Mouse (Mus musculus) splenic B cell, adult 2 months (primary cell): Measurements from ENCODE around the gene Gemin7.
"Not testable (repeated sequence)": the region's sequence is repeated elsewhere in the genome, so short reads cannot be mapped to it uniquely, and the experiment has no call there.

Experiments
- DNase-seq: peaks from one replicate; pipeline ENCODE4 v3.0.0-alpha.2; 2011; ENCODE audit warnings: low read depth, low spot score
- H3K27me3 ChIP-seq: 2 replicates; pipeline ENCODE4 v1.6.1; 2012; ENCODE audit warnings: mild to moderate bottlenecking, low read length, moderate library complexity, mixed read lengths; ENCODE audit not compliant: control insufficient read depth, poor library complexity, insufficient read depth, severe bottlenecking
- H3K36me3 ChIP-seq: 2 replicates; pipeline ENCODE4 v1.6.1; 2012; ENCODE audit warnings: mild to moderate bottlenecking, low read length, moderate library complexity, mixed read lengths; ENCODE audit not compliant: control insufficient read depth, poor library complexity, insufficient read depth, severe bottlenecking

Gemin7 gene

DNA sequence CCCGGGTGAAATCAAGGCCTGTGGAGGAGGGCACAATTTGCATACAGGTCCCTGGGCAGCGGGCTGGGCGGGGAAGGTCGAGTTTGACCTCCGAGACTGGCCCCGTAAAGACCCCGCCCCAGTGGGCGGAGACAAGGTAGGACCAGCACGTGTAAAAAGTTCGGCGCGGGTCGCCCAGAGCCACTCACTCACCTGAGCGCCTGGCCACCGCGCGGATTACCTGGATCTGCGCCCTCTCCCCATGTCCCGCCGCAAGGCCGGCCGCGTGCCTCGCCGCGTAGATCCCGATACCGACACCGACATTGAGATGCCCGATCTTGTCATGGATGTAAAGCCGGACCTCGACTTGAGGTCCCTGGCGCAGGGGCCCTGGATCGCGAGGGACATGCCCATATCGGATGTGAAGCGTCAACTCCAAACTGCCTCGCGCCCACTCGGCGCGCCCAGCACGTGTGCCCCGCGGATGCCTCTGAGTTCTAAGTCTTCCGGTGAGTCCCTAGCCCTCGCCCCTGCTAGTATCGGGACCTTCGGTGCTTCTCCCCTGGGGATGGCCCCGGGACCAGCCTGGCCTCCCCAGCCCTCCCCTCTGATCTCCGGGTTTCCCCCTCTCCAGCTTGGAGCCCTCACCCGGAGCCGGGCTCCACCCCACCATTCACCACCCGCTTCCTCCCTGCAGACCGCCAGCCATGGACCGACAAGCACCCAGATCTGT, at the start of gene Gemin7, which contains the start of gene Zfp296:
TSS of gene Gemin7 (minus strand) at position 455 of the 712 bp plus-strand sequence.
TSS of gene Zfp296 (plus strand) at position 147 of the 712 bp plus-strand sequence.
- Histone ChIP-seq H3K27me3 (no peaks in the 10 kb centered on the region), H3K36me3 (no peaks in the 10 kb centered on the region; the same call in 1 of the 2 replicates)
- peak; percentile 78 for DNase-seq

DNA sequence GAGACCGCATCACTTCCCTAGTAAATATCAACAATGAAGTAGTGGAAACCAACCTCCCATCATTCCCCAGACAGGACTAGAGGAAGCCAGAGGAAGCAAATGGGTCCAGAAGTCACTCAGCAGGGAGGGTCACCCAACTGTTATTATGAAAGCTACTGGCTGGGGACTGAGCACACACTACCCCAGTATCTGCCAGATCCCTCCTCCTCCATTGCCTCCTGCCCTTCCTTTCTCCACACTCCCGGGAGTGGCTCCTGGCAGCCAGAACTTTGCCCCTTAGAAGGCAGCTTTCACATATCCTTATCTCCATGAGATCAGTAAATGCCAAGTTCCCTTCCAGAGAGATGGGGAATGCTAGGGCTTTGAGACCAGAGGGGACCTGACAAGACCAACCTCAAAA, 46.0 kb upstream of the Gemin7 start:
- no peak for DNase-seq
- Histone ChIP-seq H3K36me3 (peaks cover 20% of the 10 kb centered on the region), H3K27me3 (no peaks in the 10 kb centered on the region; the same call in 1 of the 2 replicates)

DNA sequence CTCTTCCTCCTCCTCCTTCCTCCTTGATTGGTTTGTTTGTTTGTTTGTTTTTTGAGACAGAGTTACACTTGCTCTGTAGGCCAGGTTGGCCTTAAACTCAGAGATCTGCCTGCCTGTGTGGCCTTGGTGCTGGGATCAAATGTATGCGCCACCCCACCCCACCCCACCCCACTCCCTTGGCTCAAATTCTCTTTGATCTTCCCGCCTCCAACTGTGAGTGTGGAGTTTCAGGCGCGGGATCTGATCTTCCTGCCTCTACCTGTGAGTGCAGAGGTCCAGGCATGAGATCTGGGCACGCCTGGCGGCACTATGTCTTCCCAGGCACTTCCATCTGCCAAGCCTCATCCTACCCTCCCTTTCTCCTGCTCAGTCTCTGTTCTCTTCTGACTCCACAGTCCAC, 44.8 kb upstream of the Gemin7 start:
- Histone ChIP-seq H3K27me3 (no peaks in the 10 kb centered on the region; the same call in 1 of the 2 replicates), H3K36me3 (peaks cover 25% of the 10 kb centered on the region)
- no peak for DNase-seq

DNA sequence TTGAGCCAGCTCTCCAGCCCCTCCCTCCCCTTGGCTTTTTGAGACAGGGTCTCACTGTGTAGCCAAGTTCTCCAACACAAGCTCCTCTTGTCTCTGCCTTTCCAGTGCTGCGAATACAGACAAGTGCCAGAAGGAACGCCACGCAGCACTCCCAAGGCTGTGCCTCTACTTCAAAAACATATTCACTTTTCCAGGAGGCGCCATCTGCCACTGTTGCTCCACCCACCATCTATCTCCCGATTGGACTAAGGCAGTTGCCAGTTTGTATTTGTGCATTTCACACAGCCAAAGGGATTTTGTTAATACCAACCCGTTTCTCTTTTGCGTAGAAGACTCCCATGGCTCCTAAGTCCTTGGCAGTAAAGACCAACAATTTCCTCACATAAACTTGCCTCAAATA, 43.4 kb upstream of the Gemin7 start:
- Histone ChIP-seq H3K36me3 (peaks cover 24% of the 10 kb centered on the region), H3K27me3 (no peaks in the 10 kb centered on the region; the same call in 1 of the 2 replicates)
- no peak for DNase-seq

DNA sequence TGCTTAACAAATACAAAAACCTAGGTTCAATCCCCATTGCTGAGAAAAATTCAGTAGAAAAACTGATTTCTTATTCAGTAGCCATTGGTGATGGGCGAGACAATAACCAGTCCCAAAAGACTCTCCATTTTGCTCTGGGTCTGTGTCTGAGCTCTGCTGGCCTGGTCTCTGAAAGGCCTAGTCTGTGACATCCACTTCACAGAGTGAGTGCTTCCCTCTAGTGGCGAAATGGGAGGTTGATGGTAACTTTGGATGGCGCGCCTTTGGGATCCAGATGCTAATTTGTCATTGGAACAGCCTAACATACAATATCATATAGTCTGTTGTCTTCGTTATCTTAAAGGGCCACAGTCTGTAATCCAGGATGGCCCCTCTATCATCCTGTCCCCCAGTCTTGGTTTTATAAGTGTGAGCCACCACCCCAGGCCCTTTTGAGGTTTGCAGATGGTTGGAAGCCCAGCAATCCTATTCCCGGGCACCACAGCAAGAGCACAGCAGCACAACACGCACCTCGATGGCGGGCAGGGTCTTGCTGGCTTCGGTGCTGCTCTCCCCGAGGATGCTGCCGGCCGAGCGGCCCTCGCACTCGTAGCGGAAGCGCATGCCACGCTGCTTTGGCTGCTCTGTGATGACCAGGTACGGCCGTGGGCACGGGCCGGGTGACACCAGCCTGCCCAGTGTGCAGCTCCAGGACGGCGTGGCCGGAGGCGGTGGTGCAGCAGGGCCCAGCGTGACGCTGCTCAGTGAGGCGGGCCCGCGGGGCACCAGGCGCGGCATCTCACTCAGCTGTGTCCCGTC, 41.8 kb upstream of the Gemin7 start:
- Histone ChIP-seq H3K27me3 (no peaks in the 10 kb centered on the region; the same call in 1 of the 2 replicates), H3K36me3 (peaks cover 23% of the 10 kb centered on the region)
- peak; percentile 85 for DNase-seq

DNA sequence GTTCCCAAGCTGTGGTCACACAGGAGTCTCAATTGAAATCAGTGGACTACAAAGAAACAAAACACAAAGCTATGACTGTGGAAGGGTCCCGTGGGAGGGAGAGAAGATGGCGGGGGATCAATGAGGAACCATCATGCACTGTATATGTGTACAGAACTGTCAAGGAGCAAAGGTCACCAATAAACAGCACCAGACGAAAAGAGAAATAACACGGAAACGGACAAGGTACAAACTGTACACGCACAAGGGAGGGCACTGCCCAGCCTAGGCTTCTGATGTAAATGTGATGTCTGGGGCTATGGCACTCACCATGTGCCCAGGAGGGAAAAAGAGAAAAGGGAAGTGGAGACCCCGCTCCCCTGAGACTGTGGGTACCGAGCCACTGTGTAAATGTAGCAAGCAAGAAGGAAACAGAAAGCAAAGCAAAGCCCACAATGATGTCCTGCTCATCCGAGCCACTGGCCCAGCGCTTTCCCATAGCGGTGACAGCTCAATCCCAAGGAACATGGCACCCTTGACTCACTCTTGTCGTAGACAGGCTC, 37.7 kb upstream of the Gemin7 start:
- H3K36me3 ChIP-seq = peaks cover 36% of the 10 kb centered on the region
- DNase-seq = peak; percentile 82
- no peaks in the 10 kb centered on the region for H3K27me3 ChIP-seq

DNA sequence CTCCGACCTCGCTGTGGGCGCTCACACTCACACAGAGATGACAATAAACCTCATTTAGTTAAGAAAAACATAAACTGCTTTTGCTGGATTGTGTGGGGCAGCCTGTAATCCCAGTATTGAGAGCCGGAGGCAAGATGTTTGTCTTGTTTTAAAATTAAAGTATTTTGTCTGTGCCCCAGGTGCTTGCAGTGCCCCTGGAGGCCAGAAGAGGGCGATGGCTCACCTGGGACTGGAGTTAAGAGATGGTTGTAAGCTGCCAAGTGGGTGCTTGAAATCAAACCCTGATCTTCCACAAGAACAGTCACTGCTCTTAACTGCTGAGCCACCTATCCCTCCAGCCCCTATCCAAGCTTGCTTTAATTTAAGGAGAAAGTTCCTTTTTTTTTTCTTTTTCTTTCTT, 33.6 kb upstream of the Gemin7 start:
- H3K27me3 ChIP-seq = no peaks in the 10 kb centered on the region
- H3K36me3 ChIP-seq = peaks cover 36% of the 10 kb centered on the region
- DNase-seq = no peak

DNA sequence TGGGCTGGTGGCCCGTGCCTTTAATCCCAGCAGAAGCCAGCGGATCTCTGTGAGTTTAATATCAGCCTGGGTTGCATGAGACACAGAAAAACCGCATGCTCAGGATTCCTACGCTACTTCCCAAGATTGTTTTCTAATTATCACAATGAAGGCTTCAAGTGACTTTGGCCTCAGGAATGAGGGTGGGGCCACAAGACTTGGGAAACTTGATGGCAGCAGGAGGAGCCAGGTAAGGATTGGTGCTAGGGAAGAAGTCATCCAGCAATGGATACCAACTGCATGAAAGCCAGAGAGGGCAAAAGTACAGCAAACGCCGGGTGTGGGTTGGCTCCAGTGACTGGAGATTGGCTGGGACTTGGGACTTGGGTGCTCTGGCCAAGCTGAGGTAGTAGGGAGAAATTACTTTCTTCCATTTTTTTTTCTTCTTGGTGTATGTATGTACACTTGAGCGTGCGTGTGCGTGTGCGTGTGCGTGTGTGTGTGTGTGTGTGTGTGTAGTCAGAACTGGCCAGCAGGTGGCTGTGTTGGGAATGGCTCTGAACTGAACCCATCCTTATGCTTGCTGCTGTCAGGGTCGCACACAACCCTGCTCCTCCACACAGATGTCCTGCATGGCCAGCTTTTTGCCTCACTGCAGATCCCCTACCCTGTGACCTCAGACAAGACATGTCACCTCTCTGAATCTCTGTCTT, 32.4 kb upstream of the Gemin7 start:
- no peaks in the 10 kb centered on the region for H3K27me3 ChIP-seq
- DNase-seq = no peak
- peaks cover 32% of the 10 kb centered on the region for H3K36me3 ChIP-seq

DNA sequence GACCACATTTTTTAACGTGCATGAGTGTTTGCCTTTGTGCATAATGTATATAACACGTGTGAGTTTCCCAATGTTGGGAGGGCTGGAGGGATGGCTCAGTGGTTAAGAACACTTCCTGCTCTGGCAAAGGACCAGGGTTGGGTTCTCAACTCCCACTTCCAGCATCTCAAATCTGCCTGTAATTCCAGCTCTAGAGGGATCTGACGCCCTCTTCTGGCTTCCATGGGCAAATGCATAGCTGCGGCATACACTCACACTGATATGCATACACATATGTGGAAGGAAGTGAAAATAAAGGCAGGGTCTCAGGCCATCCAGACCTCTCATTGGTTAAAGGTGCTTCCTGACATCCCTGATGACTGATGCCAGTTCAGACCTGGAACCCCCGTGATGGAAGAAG, 29.9 kb upstream of the Gemin7 start:
- no peak for DNase-seq
- Histone ChIP-seq H3K36me3 (peaks cover 22% of the 10 kb centered on the region), H3K27me3 (no peaks in the 10 kb centered on the region)

DNA sequence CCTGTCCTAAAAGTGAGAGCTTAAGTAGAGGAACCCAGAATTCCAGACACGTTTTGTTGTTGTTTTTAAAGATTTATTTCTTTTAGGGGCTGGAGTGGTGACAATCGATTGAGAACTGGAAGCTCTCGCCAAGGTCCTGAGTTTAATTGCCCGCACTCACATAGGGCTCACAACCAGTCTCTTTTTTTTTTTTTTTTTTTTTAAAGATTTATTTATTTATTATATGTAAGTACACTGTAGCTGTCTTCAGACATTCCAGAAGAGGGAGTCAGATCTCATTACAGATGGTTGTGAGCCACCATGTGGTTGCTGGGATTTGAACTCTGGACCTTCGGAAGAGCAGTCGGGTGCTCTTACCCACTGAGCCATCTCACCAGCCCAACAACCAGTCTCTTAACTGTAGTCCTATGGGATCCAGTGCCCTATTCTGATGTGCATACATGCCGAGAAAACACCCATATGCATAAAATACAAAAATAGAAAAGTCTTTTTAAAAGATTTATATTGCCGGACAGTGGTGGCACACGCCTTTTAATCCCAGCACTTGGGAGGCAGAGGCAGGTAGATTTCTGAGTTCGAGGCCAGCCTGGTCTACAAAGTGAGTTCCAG, 27.3 kb upstream of the Gemin7 start:
- not testable (repeated sequence) for H3K27me3 ChIP-seq, DNase-seq
- H3K36me3 ChIP-seq = peaks cover 12% of the 10 kb centered on the region

DNA sequence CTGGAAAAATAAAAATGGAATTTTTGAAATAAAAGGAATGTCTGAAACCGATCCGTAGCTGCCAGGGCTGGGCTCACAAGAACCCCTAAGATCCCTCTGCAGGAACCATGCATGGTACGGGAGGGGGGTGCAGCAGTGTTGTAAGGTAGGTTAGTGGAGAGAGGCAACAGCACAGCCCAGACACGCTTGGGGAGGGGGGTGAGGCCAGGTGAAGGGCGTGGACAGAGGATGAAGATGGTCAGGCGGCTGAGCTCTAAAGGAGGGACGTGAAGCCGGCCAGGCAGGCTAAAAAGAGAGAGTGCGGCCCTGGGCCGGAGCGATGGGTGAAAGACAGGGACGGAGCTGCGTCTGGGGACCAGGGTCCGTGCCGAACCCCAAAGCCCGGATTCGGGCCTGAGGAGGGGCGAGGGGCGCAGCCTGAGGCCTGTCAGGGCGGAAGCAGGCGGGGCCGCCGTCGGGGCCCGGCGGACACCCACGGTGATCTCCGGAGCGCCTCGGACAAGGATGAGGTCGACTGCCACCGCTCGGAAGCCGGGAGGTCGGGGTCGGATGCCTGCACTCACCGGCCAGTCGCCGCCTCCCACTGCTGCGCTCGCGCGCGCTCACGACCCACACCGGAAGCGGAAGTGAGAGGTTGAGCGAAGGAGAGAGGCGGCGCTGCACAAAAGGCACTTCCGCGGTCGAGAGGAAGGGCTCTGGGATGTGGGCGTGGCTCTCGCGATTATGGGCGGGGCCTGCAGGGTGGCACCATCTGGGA, 26.6 kb upstream of the Gemin7 start, which contains the start of gene Clasrp:
TSS of gene Clasrp (minus strand) at position 638 of the 757 bp plus-strand sequence.
- H3K36me3 ChIP-seq = peaks cover 10% of the 10 kb centered on the region
- no peaks in the 10 kb centered on the region for H3K27me3 ChIP-seq
- DNase-seq = peak; percentile 96

DNA sequence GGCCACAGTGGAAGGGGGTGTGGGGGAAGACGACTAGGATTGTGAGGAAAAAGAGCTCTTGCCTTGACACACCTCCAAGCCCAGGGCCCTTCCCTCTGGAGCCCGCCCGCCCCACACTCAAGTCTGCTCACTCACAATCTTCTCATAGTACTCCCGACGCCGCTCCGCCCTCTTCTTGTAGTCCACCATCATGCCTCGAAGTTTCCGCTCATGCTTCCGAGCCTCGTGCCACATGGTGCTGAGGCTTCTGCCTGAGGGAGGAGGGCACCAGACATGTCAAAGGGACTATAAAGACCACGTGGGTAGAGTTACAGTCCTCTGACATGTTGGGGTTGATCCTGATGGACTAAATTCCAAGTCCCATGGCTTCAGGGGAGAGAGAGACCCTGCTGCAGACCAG, 25.7 kb upstream of the Gemin7 start:
- H3K36me3 ChIP-seq = peaks cover 4% of the 10 kb centered on the region
- DNase-seq = no peak

DNA sequence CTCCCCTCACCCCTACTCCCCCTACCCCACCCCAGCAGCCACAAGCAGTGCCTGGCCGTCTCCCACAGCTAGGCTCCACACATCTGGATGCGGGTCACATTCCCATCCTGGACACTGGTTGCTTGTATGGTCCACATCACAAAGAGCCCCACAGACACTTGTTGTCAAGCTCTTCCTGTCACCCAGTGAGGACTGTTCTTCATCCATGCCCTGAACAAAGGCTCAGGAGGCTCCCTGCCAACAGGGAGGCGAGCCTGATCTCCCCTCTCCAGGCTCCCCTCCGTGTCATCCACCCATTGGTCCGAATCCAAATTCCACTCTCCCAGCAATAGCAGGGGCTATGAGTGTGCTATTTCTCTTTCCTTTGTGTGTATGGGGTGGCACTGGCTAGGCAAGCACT, 23.2 kb upstream of the Gemin7 start:
- Histone ChIP-seq H3K36me3 (peaks cover 6% of the 10 kb centered on the region), H3K27me3 (no peaks in the 10 kb centered on the region)
- DNase-seq = no peak

More for the DNA sequence above, 25.7 kb upstream of the Gemin7 start:
- H3K27me3 ChIP-seq = no peaks in the 10 kb centered on the region
